Comparison of ENCODE assay signal across 21 mouse cellular contexts in the genomic region with DNA sequence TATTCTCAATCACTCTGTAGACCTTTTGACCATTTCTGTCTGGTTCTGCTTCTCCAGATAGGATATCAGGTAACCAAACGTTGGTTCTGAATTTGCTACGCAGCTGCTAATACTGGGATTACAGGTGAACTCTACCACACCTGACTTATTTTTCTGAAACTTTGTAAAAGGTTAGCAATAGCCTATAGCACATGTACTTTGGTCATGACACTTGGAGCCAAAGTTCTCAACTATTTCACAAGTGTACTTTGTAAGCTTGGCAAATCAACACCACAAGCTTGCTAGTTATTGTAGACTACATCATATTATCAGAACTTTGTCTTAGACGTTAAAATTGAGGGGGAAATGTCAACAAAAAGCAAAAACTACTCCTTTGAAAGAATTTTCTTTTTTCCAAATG. TPM values are rescaled to one million over a fixed set of nuclear protein-coding genes. Genes with fewer than 3 reads are reported as not detected.
"Had no signal": no experiment of that assay in that cellular context is flagged by ENCODE, and none has a peak within 500 bp of the region (broad histone marks: within the 10 kb centered on the region; RNA-seq: fewer than 3 reads in every experiment).

No protein-coding gene starts in this region.

- H3K27me3 ChIP-seq: limb, embryonic 13.5 days; liver, embryonic 13.5 days had no signal

- H3K4me2 ChIP-seq: limb, embryonic 13.5 days; liver, embryonic 13.5 days; midbrain, embryonic 11.5 days had no signal

- H3K4me1 ChIP-seq: limb, embryonic 10.5 days; limb, embryonic 13.5 days; liver, embryonic 13.5 days had no signal

- H3K4me3 ChIP-seq: limb, embryonic 10.5 days; limb, embryonic 13.5 days; liver, embryonic 13.5 days had no signal

- H3K9ac ChIP-seq: limb, embryonic 13.5 days; liver, embryonic 13.5 days had no signal

- DNase-seq: kidney, postnatal 10 days; liver, embryonic 13.5 days; lung, adult 2 months; lung, postnatal 14 days; lung, postnatal 4 days; midbrain, embryonic 14.5 days; thymus, postnatal 25 days had no signal

- H3K9me3 ChIP-seq: limb, embryonic 10.5 days; limb, embryonic 13.5 days; liver, embryonic 13.5 days had no signal

- H3K27ac ChIP-seq: limb, embryonic 10.5 days; limb, embryonic 13.5 days; liver, embryonic 13.5 days; stomach, postnatal 0 days had no signal

RNA-seq across cellular contexts. Expression of a gene that starts 15.8 kb away (rescaled TPM):
- total RNA-seq: layer of hippocampus, adult 8-10 months; layer of hippocampus, postnatal 14 days; left cerebral cortex, adult 8-10 months; left cerebral cortex, postnatal 14 days; megakaryocyte progenitor cell, adult 5-6 weeks; megakaryocyte-erythroid progenitor cell, adult 5-6 weeks; midbrain, postnatal 0 days had no signal
- polyA plus RNA-seq: limb, embryonic 10.5 days; midbrain, embryonic 11.5 days; midbrain, embryonic 14.5 days; midbrain, postnatal 0 days; neural tube, embryonic 11.5 days; neural tube, embryonic 14.5 days; stomach, embryonic 14.5 days had no signal
